Mouse (Mus musculus) kidney, adult 2 months (tissue): ENCODE results near the gene Dcdc2a. TPM values are rescaled to one million over a fixed set of nuclear protein-coding genes. Genes with fewer than 3 reads are reported as not detected.

Experiments used
- DNase-seq: peaks from one replicate; pipeline ENCODE4 v3.0.0; 2021
- H3K27ac ChIP-seq: fragments of 200-500 bp; 2 replicates; pipeline ENCODE4 v1.5.1; 2012; ENCODE audit warnings: low read depth, low read length, control low read depth, inconsistent platforms; ENCODE audit not compliant: insufficient read depth
- H3K27me3 ChIP-seq: fragments of 200-500 bp; replicated peaks from 2 replicates; pipeline ENCODE4 v1.6.1; 2012; ENCODE audit warnings: mild to moderate bottlenecking, moderate library complexity, low read length, inconsistent platforms; ENCODE audit not compliant: control insufficient read depth, insufficient read depth
- H3K36me3 ChIP-seq: fragments of 200-500 bp; 2 replicates; pipeline ENCODE4 v1.6.1; 2012; ENCODE audit warnings: mild to moderate bottlenecking, moderate library complexity, low read length, inconsistent platforms; ENCODE audit not compliant: control insufficient read depth, insufficient read depth
- H3K4me1 ChIP-seq: fragments of 200-500 bp; 2 replicates; pipeline ENCODE4 v1.6.1; 2011; ENCODE audit warnings: low read length; ENCODE audit not compliant: control insufficient read depth, insufficient read depth
- H3K4me3 ChIP-seq: fragments of 200-500 bp; 2 replicates; pipeline ENCODE4 v1.5.1; 2011; ENCODE audit warnings: mild to moderate bottlenecking, low read depth, low read length, control low read depth; ENCODE audit not compliant: insufficient read depth
- CTCF ChIP-seq: fragments of 200-500 bp; conservative IDR thresholded peaks from 2 replicates; pipeline ENCODE4 v1.5.1; 2011; ENCODE audit warnings: low read depth, mild to moderate bottlenecking, control low read depth, low read length, moderate library complexity, mixed read lengths; ENCODE audit not compliant: insufficient read depth, insufficient read length
- POLR2A ChIP-seq: fragments of 200-500 bp; IDR thresholded peaks from one replicate; pipeline ENCODE4 v1.6.1; 2011; ENCODE audit warnings: low read depth, low read length, control low read depth
- WGBS: fragments of 180-500 bp; shearing (Covaris S2); methylation state at CpG from one replicate; pipeline ENCODE4 v1.1.7; 2018; 5-methylcytosine and 5-hydroxymethylcytosine counted together
- polyA plus RNA-seq: library from polyadenylated mRNA; depleted of rRNA; stranded (reverse); fragments of >200 nt; gene quantifications from 2 replicates; pipeline ENCODE4 v1.2.3, GENCODE M21; 2012; rRNA removed

Gene Dcdc2a
- polyA plus RNA-seq, result 1.4 and 1.6 TPM in 2 replicates

GRCm38 (mm10) chr13:25055873-25056667, at the start of gene Dcdc2a:
Gene Dcdc2a, plus strand, starts transcription at chr13:25056004.
- peak; percentile 67 for DNase-seq
- Histone ChIP-seq H3K36me3 (no peaks in the 10 kb centered on the region), H3K27ac (no peak within 1 kb of the TSS), H3K4me3 (peak within 1 kb of the TSS; percentile 46), H3K27me3 (no peaks in the 10 kb centered on the region), H3K4me1 (no peaks in the 10 kb centered on the region)
- no peak for TF ChIP-seq CTCF
- 4% methylated on average over 63 of the region's 63 CpGs for WGBS

GRCm38 (mm10) chr13:25007115-25007514, 48.7 kb upstream of the Dcdc2a start:
- no peaks in the 10 kb centered on the region for H3K4me1 ChIP-seq
- no peak overlapping the region for H3K27ac ChIP-seq
- no peak for TF ChIP-seq CTCF
- no peak for TF ChIP-seq POLR2A
- peak; percentile 54 for DNase-seq
- H3K4me3 ChIP-seq, result no peak overlapping the region
- 47% methylated on average over 8 of the region's 8 CpGs for WGBS
- H3K27me3 ChIP-seq, result no peaks in the 10 kb centered on the region
- no peaks in the 10 kb centered on the region for H3K36me3 ChIP-seq

DNA sequence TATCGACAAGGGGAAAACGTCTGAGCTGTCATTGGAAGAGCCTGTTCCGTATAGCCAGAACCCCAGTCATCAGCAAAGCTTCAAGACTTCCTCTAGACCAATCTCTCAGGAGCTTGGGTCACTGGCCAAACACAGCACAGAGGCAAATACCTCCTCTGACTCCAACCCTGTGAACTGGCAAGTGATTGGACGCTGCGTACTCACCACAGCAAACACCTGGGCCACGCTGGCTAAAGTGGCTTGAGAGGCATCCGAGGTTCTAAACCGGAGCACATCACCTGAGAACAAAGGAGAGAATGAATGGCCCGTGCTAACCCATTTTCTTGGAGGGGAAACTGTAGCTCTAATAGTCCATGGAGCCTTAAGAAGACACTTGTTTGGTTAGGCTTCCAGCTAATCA, 37.5 kb upstream of the Dcdc2a start:
- WGBS, result 81% methylated on average over 9 of the region's 9 CpGs
- no peak overlapping the region; the same call in 1 of the 2 replicates for H3K4me3 ChIP-seq

GRCm38 (mm10) chr13:25019793-25020539, 35.8 kb upstream of the Dcdc2a start, which contains the start of gene Mrs2:
Gene Mrs2, minus strand, starts transcription at chr13:25020379.
- DNase-seq, result peak; percentile 96
- Histone ChIP-seq H3K4me1 (peaks cover 14% of the 10 kb centered on the region), H3K4me3 (peak within 1 kb of the TSS; percentile 71), H3K27ac (peak within 1 kb of the TSS; percentile 73), H3K27me3 (no peaks in the 10 kb centered on the region), H3K36me3 (no peaks in the 10 kb centered on the region; the same call in 1 of the 2 replicates)
- WGBS, result under 1% methylated on average over 84 of the region's 84 CpGs
- TF ChIP-seq CTCF (no peak), POLR2A (peak; percentile 93)

More for the DNA sequence above, 37.5 kb upstream of the Dcdc2a start:
- Histone ChIP-seq H3K4me1 (peaks cover 12% of the 10 kb centered on the region), H3K27me3 (no peaks in the 10 kb centered on the region), H3K36me3 (no peaks in the 10 kb centered on the region; the same call in 1 of the 2 replicates), H3K27ac (no peak overlapping the region)
- no peak for DNase-seq
- no peak for TF ChIP-seq CTCF
- no peak for TF ChIP-seq POLR2A

DNA sequence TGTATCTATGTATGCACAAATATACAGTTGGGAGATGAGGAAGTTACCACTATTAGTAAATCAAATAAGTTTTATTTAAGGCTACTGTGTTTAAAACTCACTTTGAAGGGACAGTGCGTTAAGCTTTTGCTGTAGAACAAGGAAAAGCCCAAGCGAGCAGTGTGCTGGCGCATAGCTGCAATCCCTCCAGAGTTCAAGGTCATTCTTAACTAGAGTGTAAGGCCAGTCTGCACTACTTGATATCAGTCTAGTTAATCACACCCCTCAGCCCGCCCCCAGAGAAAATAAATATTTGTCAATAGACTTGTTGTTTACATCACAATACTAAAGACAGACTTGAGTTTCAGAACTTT, 35.3 kb upstream of the Dcdc2a start:
- H3K4me3 ChIP-seq, result peak overlapping the region; percentile 71
- 21% methylated on average over 4 of the region's 4 CpGs for WGBS
- peaks cover 14% of the 10 kb centered on the region for H3K4me1 ChIP-seq
- H3K27me3 ChIP-seq, result no peaks in the 10 kb centered on the region
- H3K27ac ChIP-seq, result peak overlapping the region; percentile 53
- no peak for DNase-seq
- H3K36me3 ChIP-seq, result no peaks in the 10 kb centered on the region; the same call in 1 of the 2 replicates
- no peak for TF ChIP-seq POLR2A
- no peak for TF ChIP-seq CTCF

- TF ChIP-seq POLR2A (no peak), CTCF (no peak)
- Histone ChIP-seq H3K36me3 (no peaks in the 10 kb centered on the region; the same call in 1 of the 2 replicates), H3K27ac (no peak overlapping the region), H3K4me3 (no peak overlapping the region), H3K4me1 (peaks cover 14% of the 10 kb centered on the region), H3K27me3 (no peaks in the 10 kb centered on the region)
- DNase-seq, result no peak
- 69% methylated on average over 4 of the region's 4 CpGs for WGBS
Observed at GRCm38 (mm10) chr13:25022386-25022785, 33.4 kb upstream of the Dcdc2a start.

DNA sequence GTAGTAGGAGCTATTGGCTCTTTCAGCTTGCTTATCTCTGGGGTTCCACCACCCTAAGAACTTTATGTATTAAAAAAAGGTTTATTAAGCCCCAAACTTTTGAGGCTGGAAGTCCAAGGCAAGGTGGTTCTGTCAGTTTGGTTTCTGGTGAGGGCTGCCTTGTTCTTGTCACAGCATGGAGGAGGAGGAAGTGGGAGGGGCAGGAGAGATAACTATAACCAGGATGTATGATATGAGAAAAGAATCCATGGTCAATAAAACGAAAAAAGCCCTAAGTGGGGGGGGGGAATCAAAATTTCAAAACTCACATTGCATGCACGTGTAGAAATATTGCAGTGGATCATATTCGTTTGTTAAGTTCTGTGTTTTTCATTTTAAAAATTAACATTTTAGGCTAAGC, 32.7 kb upstream of the Dcdc2a start:
- DNase-seq, result no peak
- TF ChIP-seq POLR2A (no peak), CTCF (no peak)
- Histone ChIP-seq H3K27me3 (no peaks in the 10 kb centered on the region), H3K36me3 (no peaks in the 10 kb centered on the region; the same call in 1 of the 2 replicates), H3K27ac (no peak overlapping the region), H3K4me1 (peaks cover 14% of the 10 kb centered on the region), H3K4me3 (no peak overlapping the region)
- 82% methylated on average over 3 of the region's 3 CpGs for WGBS
